In the genomic region with DNA sequence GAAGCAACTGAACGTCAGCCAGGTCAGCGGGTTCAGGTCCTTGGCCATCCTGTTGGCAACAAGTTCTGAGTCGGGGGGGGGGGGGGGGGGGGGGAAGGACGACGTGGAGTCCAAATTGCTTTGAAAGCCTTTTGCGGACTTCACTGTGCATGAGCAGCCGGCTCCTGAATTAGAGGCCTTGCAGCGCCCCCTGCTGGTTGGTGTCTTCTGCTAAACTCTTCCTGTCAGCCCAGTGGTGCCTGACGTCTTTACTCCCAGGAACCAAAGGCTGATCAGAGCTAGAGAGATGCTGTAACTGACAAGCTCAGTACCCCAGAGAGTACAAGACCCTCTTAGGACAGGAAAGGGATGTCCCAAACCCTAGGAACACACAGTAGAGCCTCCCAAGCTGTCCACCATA, we compare ENCODE assay signal across 8 mouse cellular contexts. TPM values are rescaled to one million over a fixed set of nuclear protein-coding genes. Genes with fewer than 3 reads are reported as not detected.
DNase-seq lines count a peak whose midpoint lies in the region; ATAC-seq and TF ChIP-seq lines count a peak whose summit lies in the region.

No protein-coding gene starts in this region.

- no peak overlapping the region for H3K27ac ChIP-seq in cortical plate, adult 2 months (ENCODE audit: insufficient read depth, low read length)
- no peak overlapping the region for H3K27ac ChIP-seq in kidney, embryonic 14.5 days (ENCODE audit: low read depth, low read length)
- H3K27ac ChIP-seq in limb, embryonic 11.5 days (replicated peaks; ENCODE audit: low read depth, low read length): no peak overlapping the region

- TF ChIP-seq CTCF in cortical plate, adult 2 months (IDR thresholded peaks at IDR 0.05; ENCODE audit: extremely low read depth, insufficient read depth, low read length): peak; percentile 72

- no peak overlapping the region for H3K4me3 ChIP-seq in cortical plate, adult 2 months (ENCODE audit: insufficient read depth, low read length)
- no peak overlapping the region for H3K4me3 ChIP-seq in kidney, embryonic 14.5 days (ENCODE audit: low read length)
- no peak overlapping the region for H3K4me3 ChIP-seq in limb, embryonic 11.5 days (ENCODE audit: low read depth, low read length)

- 3% methylated on average over 6 of the region's 9 CpGs for WGBS in kidney, embryonic 14.5 days
- WGBS in limb, embryonic 11.5 days: 0% methylated on average over 8 of the region's 9 CpGs

- no peaks in the 10 kb centered on the region for H3K36me3 ChIP-seq in kidney, embryonic 14.5 days (ENCODE audit: control insufficient read depth, insufficient read depth, low read length)
- H3K36me3 ChIP-seq in limb, embryonic 11.5 days (ENCODE audit: control insufficient read depth, insufficient read depth, low read length): no peaks in the 10 kb centered on the region

- H3K4me2 ChIP-seq in kidney, embryonic 14.5 days (replicated peaks; ENCODE audit: low read depth, low read length): no peak overlapping the region
- no peak overlapping the region for H3K4me2 ChIP-seq in limb, embryonic 11.5 days (ENCODE audit: low read depth, severe bottlenecking)

- no peak overlapping the region for H3K9ac ChIP-seq in kidney, embryonic 14.5 days (ENCODE audit: low read depth, low read length)
- no peak overlapping the region for H3K9ac ChIP-seq in limb, embryonic 11.5 days (ENCODE audit: low read length)

- 0 out of 2 replicates have a peak, but pooled peaks cover 2% of the 10 kb centered on the region for H3K9me3 ChIP-seq in kidney, embryonic 14.5 days (ENCODE audit: control insufficient read depth, low read length)
- H3K9me3 ChIP-seq in limb, embryonic 11.5 days (ENCODE audit: control insufficient read depth, low read length): no peaks in the 10 kb centered on the region

- H3K4me1 ChIP-seq in cortical plate, adult 2 months (ENCODE audit: control insufficient read depth, insufficient read depth, low read length): no peaks in the 10 kb centered on the region
- no peaks in the 10 kb centered on the region for H3K4me1 ChIP-seq in kidney, embryonic 14.5 days (ENCODE audit: control insufficient read depth, insufficient read depth, low read length)
- no peaks in the 10 kb centered on the region for H3K4me1 ChIP-seq in limb, embryonic 11.5 days (ENCODE audit: control insufficient read depth, insufficient read depth, low read length)

- DNase-seq in B cell, adult 2 months: peak; percentile 80 to 81
- peak; percentile 79 to 86 for DNase-seq in adrenal gland, adult 18-20 months (ENCODE audit: low spot score in 2 of 2)
- peak; percentile 64 to 77 for DNase-seq in gastrocnemius, adult 8-10 months (ENCODE audit: low spot score in 2 of 2)
- peak; percentile 93 for DNase-seq in limb, embryonic 11.5 days (ENCODE audit: low spot score)
- peak; percentile 62 for DNase-seq in ovary, postnatal 10 days (ENCODE audit: low spot score)
- peak; percentile 20 for DNase-seq in thymus, adult 18-20 months

- ATAC-seq in kidney, embryonic 14.5 days (ENCODE audit: low FRiP score, low TSS enrichment): peak; percentile 70
- no peak for ATAC-seq in limb, embryonic 11.5 days (ENCODE audit: insufficient number of reproducible peaks, low FRiP score, low TSS enrichment, low read depth)

- no peak for TF ChIP-seq POLR2A in cortical plate, adult 2 months (IDR thresholded peaks at IDR 0.05; ENCODE audit: extremely low read depth, insufficient read depth, low read length)

- H3K27me3 ChIP-seq in kidney, embryonic 14.5 days (ENCODE audit: control insufficient read depth, insufficient read depth, low read length): peaks cover 3% of the 10 kb centered on the region
- H3K27me3 ChIP-seq in limb, embryonic 11.5 days (ENCODE audit: control insufficient read depth, insufficient read depth, low read length): peaks cover 2% of the 10 kb centered on the region; the same call in 1 of the 2 replicates

RNA-seq across cellular contexts. Expression of a gene that starts 43.7 kb away (rescaled TPM):
- 10 to 100 TPM; 59.9 to 62.9 TPM for total RNA-seq in adrenal gland, adult 18-20 months (2021)
- 90.4 and 92.1 TPM in 2 replicates for polyA plus RNA-seq in cortical plate, adult 2 months (2012; rRNA removed)
- 10 to 100 TPM; 11.5 to 13.2 (median 12.5) TPM for total RNA-seq in gastrocnemius, adult 8-10 months (2022)
- polyA plus RNA-seq in kidney, embryonic 14.5 days (2014; fragmentation: Nextera tagmentation; extraction: Ambion mirVana): 38.4 and 82.9 TPM in 2 replicates
- polyA plus RNA-seq in limb, embryonic 11.5 days (2014; fragmentation: Nextera tagmentation; extraction: Ambion mirVana): 74.6 and 84.4 TPM in 2 replicates

Comparison
In these comparisons a context has a peak if more than half of its experiments do, and no peak if none do; other contexts are left out.
1. DNase-seq: peak in every context shown above with its lines; median percentile 93 in limb, embryonic 11.5 days; 82 in adrenal gland, adult 18-20 months; 80 in B cell, adult 2 months; 70 in gastrocnemius, adult 8-10 months; 62 in ovary, postnatal 10 days; 20 in thymus, adult 18-20 months.